Mouse (Mus musculus): ENCODE results near the gene Slc25a19. TPM values are rescaled to one million over a fixed set of nuclear protein-coding genes. Genes with fewer than 3 reads are reported as not detected.

The Slc25a19 gene
- polyA plus RNA-seq (2014; fragmentation: Illumina TruSeq; extraction: RNeasy Lipid Tissue Mini Kit (QIAGEN cat#74804); ENCODE audit: low read depth, low replicate concordance) = 51.0 TPM

DNA sequence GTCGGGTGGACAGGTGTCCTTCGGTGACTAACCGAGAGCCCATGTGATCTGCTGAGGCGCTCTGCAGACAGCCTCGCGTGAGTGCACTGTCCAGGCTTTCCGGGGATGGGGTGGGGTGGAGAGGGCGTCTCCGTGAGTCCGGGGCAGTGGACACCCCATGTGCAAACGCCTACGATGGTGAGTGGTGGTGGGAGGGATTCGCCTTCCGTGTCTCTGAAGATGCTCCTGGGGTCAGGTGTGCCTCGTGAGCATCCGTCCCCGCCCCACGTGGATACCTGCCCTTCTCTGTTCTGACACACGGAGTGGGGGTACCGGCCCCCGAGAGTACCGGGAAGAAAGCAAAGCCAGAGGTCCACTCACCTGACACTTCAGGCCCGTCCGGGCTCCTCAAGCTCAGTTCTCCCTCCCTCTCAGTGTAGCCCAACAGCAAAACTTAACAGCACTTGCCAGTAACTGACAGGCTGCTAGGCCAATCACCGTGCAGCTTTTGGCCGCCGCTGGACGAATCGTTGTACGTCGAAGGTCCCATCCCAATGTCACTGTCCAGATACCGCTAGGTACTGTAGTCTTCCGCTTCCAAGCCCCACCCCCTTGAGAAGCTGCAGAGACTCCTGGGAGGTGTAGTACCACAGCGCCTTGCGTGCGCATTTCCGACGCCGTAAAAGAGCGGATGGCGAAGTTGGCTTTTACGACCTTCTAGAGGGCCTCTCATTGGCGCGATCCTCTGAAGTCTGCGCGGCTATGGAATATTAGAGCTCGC, at the start of gene Slc25a19:
Gene Slc25a19 (minus strand): TSS at position 591 of the 760 bp plus-strand sequence.

DNA sequence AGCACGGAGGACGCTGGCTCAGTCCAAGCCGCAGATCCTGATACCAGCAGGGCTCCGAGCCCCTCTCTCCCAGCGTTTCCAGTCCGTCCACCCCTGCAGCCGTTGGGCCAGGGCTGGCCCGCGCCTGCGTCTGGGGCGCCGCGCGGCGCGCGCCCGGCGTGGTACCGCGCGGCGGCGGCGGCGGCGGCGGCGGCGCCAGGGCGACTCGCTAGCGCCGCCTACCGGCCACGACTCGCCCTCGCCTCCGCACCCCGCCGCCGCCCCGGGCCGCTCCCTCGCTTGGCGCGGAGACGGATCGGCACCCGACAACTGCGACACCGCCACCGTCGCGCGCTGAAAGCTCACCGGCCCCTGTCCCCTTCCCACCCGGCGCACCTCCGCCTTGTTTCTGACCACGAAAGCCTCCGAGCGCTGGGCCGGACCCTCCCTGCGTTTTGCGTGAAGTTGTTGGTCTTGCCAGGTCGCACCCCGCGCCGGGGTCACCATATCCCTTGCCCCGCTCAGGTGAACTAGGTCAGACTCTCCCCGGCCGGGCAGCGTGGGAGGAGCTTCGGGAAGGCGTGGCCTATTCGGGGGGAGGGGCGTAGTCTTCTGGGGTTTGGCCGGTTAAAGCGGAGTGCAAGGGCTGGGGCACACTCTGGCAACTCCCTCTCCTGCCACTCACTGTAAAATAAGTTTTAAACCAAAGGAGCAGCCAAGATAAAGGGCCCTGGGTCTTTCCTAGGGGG, 15.5 kb downstream of the Slc25a19 start, which contains the start of gene Mif4gd:
Gene Mif4gd (minus strand): TSS at position 560 of the 728 bp plus-strand sequence.

DNA sequence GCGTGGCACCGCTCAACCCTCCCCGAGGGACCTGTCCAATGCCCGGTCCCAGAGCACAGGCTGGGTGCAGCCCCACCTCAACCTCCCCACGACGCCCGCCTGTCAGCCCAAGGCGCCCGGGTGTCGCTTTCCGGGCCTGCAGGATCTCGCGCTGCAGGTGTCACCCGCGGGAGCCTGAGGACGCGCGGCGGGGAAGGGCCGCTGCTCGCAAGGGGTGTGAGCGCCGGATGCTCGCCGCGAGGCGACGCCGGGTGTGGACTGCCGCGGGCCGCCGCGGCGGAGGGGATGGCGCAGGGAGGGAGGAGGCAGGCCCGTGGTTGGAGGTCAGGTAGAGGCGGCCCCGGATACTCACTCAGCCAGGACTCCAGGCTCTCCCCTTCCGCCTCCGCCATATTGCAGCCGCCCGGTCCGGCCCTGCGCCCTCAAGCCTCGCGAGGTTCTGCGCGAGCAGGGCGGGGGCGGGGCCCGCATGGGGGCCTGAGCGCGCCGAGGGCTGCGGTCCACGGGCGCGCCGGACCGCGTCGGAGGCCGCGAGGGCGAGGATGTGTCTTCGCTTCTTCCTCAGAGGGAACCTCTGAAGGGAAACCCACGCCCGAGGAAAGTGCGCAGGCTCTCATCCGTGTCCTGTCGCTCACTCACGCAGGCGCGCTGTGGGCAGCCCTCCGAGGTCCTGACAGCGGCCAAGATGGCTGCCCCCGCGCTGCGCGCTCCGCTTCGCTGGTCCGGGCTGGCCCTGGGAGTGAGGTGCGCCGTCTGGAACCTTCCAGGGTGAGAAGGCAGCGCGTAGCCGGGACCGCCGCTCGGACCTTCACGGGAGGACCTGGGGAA, 24.4 kb downstream of the Slc25a19 start, which contains the start of the genes Mrps7 and Gga3:
Gene Mrps7 (plus strand): TSS at position 450 of the 828 bp plus-strand sequence.
Gene Gga3 (minus strand): TSS at position 576 of the 828 bp plus-strand sequence.

Other genes starting within 250 kb of the Slc25a19 start
- 4.5 TPM for gene Cdr2l, start 246.4 kb downstream of the Slc25a19 start, polyA plus RNA-seq (2014; fragmentation: Illumina TruSeq; extraction: RNeasy Lipid Tissue Mini Kit (QIAGEN cat#74804); ENCODE audit: low read depth, low replicate concordance)
- 64.3 TPM for gene Mrpl58, start 224.5 kb downstream of the Slc25a19 start, polyA plus RNA-seq (2014; fragmentation: Illumina TruSeq; extraction: RNeasy Lipid Tissue Mini Kit (QIAGEN cat#74804); ENCODE audit: low read depth, low replicate concordance)
- 496 TPM for gene Atp5h, start 208.3 kb downstream of the Slc25a19 start, polyA plus RNA-seq (2014; fragmentation: Illumina TruSeq; extraction: RNeasy Lipid Tissue Mini Kit (QIAGEN cat#74804); ENCODE audit: low read depth, low replicate concordance)
- 34.3 TPM for gene Kctd2, start 208.2 kb downstream of the Slc25a19 start, polyA plus RNA-seq (2014; fragmentation: Illumina TruSeq; extraction: RNeasy Lipid Tissue Mini Kit (QIAGEN cat#74804); ENCODE audit: low read depth, low replicate concordance)
- 1.9 TPM for gene Trim80, start 187.8 kb downstream of the Slc25a19 start, polyA plus RNA-seq (2014; fragmentation: Illumina TruSeq; extraction: RNeasy Lipid Tissue Mini Kit (QIAGEN cat#74804); ENCODE audit: low read depth, low replicate concordance)
- gene Slc16a5, start 165.8 kb downstream of the Slc25a19 start, polyA plus RNA-seq (2014; fragmentation: Illumina TruSeq; extraction: RNeasy Lipid Tissue Mini Kit (QIAGEN cat#74804); ENCODE audit: low read depth, low replicate concordance) = 0.24 TPM
- gene Armc7, start 152.6 kb downstream of the Slc25a19 start, polyA plus RNA-seq (2014; fragmentation: Illumina TruSeq; extraction: RNeasy Lipid Tissue Mini Kit (QIAGEN cat#74804); ENCODE audit: low read depth, low replicate concordance) = 7.0 TPM
- gene Nt5c, start 136.4 kb downstream of the Slc25a19 start, polyA plus RNA-seq (2014; fragmentation: Illumina TruSeq; extraction: RNeasy Lipid Tissue Mini Kit (QIAGEN cat#74804); ENCODE audit: low read depth, low replicate concordance) = 39.8 TPM
- gene Jpt1, start 113.9 kb downstream of the Slc25a19 start, polyA plus RNA-seq (2014; fragmentation: Illumina TruSeq; extraction: RNeasy Lipid Tissue Mini Kit (QIAGEN cat#74804); ENCODE audit: low read depth, low replicate concordance) = 72.9 TPM
- 253 TPM for gene Sumo2, start 92.0 kb downstream of the Slc25a19 start, polyA plus RNA-seq (2014; fragmentation: Illumina TruSeq; extraction: RNeasy Lipid Tissue Mini Kit (QIAGEN cat#74804); ENCODE audit: low read depth, low replicate concordance)
- gene Nup85, start 63.9 kb downstream of the Slc25a19 start, polyA plus RNA-seq (2014; fragmentation: Illumina TruSeq; extraction: RNeasy Lipid Tissue Mini Kit (QIAGEN cat#74804); ENCODE audit: low read depth, low replicate concordance) = 35.1 TPM
- 54.4 TPM for gene Mrps7, start 24.4 kb downstream of the Slc25a19 start, polyA plus RNA-seq (2014; fragmentation: Illumina TruSeq; extraction: RNeasy Lipid Tissue Mini Kit (QIAGEN cat#74804); ENCODE audit: low read depth, low replicate concordance)
- 19.1 TPM for gene Gga3, start 24.2 kb downstream of the Slc25a19 start, polyA plus RNA-seq (2014; fragmentation: Illumina TruSeq; extraction: RNeasy Lipid Tissue Mini Kit (QIAGEN cat#74804); ENCODE audit: low read depth, low replicate concordance)
- gene Mif4gd, start 15.3 kb downstream of the Slc25a19 start, polyA plus RNA-seq (2014; fragmentation: Illumina TruSeq; extraction: RNeasy Lipid Tissue Mini Kit (QIAGEN cat#74804); ENCODE audit: low read depth, low replicate concordance) = 75.7 TPM
- 55.1 TPM for gene Grb2, start 80.3 kb upstream of the Slc25a19 start, polyA plus RNA-seq (2014; fragmentation: Illumina TruSeq; extraction: RNeasy Lipid Tissue Mini Kit (QIAGEN cat#74804); ENCODE audit: low read depth, low replicate concordance)
- gene Tmem94, start 137.1 kb upstream of the Slc25a19 start, polyA plus RNA-seq (2014; fragmentation: Illumina TruSeq; extraction: RNeasy Lipid Tissue Mini Kit (QIAGEN cat#74804); ENCODE audit: low read depth, low replicate concordance) = 33.3 TPM
- 38.2 TPM for gene Caskin2, start 185.3 kb upstream of the Slc25a19 start, polyA plus RNA-seq (2014; fragmentation: Illumina TruSeq; extraction: RNeasy Lipid Tissue Mini Kit (QIAGEN cat#74804); ENCODE audit: low read depth, low replicate concordance)
- 12.0 TPM for gene Tsen54, start 186.4 kb upstream of the Slc25a19 start, polyA plus RNA-seq (2014; fragmentation: Illumina TruSeq; extraction: RNeasy Lipid Tissue Mini Kit (QIAGEN cat#74804); ENCODE audit: low read depth, low replicate concordance)
- 66.4 TPM for gene Llgl2, start 195.8 kb upstream of the Slc25a19 start, polyA plus RNA-seq (2014; fragmentation: Illumina TruSeq; extraction: RNeasy Lipid Tissue Mini Kit (QIAGEN cat#74804); ENCODE audit: low read depth, low replicate concordance)
- 13.7 TPM for gene Myo15b, start 230.1 kb upstream of the Slc25a19 start, polyA plus RNA-seq (2014; fragmentation: Illumina TruSeq; extraction: RNeasy Lipid Tissue Mini Kit (QIAGEN cat#74804); ENCODE audit: low read depth, low replicate concordance)

Measured in adipose tissue, adult 10 weeks (tissue).